Mouse (Mus musculus) olfactory bulb, adult 2 months (tissue): ENCODE results near the gene Cpxm2.

Source experiments
- CTCF ChIP-seq: fragments of 200-500 bp; IDR thresholded peaks from 2 replicates; pipeline ENCODE4 v1.5.1; 2012; ENCODE audit warnings: low read depth, mild to moderate bottlenecking, low read length, moderate library complexity; ENCODE audit not compliant: insufficient read depth
- POLR2A ChIP-seq: fragments of 200-500 bp; IDR thresholded peaks from 2 replicates; pipeline ENCODE4 v1.6.1; 2012; ENCODE audit warnings: mild to moderate bottlenecking, low read depth, low read length, moderate library complexity; ENCODE audit not compliant: insufficient read depth

DNA sequence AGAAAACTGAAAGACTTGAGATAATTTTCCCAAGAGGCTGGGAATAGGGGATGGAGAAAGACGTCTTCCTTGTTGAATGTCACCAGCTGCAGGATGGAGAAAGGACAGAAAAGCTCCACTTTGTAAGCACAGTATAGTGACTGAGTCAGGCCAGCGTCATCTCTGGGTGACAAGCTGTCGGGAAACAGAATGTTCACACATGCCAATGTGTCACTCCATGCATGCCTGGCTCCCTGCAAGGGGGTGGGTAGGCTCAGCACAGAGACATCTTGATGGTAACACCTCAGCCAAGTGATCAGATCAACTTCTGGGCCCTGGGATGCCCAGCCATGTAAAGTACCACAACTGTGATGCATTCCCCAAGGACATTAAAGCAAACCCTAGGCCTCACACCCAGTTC is 26.5 kb upstream of the Cpxm2 start:
- TF ChIP-seq POLR2A (no peak), CTCF (no peak)
